Mouse (Mus musculus): Measurements from ENCODE around the gene Pa2g4. TPM values are rescaled to one million over a fixed set of nuclear protein-coding genes. Genes with fewer than 3 reads are reported as not detected.
"Not testable (repeated sequence)": the region's sequence is repeated elsewhere in the genome, so short reads cannot be mapped to it uniquely, and the experiment has no call there.

Pa2g4 gene
- total RNA-seq, 2 experiments from 2014 or later = 84.8 to 91.4 TPM

DNA sequence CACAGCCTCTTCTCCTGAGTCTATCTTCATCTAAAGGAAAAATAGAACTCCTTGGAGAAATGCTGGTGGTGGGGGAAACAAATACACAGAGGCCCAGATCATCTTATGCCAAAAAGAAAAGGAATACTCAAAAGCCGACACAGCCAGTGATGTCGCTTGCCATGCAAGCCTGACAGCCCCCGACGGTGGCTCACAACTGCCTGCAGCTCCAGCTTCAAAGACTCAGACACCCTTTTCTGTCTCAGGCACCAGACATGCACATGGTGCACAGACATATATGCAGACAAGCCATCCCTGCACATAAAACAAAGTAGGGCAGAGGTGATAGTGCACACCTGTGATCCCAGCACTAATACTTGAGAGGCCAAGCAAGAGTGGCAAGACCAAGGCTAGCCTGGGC is 13.9 kb upstream of the Pa2g4 start:
- DNase-seq (ENCODE audit: low spot score in 2 of 2) = no peak

DNA sequence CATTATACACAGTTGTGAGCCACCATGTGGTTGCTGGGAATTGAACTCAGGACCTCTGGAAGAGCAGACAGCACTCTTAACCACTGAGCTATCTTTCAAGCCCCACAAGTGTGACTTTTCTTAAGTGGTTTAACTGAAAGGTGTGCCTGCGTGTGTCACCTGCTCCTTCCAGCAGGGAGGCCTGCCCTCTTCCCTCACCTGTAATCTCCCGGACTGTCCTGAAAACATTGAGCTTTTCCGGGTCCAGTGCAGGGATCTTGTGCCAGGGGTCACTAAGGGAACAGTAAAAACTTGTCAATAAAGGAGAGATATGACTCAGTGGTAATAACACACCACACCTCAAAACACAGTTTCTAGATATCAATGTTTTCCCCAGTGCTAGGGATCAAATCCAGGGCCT is 13.5 kb upstream of the Pa2g4 start:
- DNase-seq (ENCODE audit: low spot score in 2 of 2) = no peak

DNA sequence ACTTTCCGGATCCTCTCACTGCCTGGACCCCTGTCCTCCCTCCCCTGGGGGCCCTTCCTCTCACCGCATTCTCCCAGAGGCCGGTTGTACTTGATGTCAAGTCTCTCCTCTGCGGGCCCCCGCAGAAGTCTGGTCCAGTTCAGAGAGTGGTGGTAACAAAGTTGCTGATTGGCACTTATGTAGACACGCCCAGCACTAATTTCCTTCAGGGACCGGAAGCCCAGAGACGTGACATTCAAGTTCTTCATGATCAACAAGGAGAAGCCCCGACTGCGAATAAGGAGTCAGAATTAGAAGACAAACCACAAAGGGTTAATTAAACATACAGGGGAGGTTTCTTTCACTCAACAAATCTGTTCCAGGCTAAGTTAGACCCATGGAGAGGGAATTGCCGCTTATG is 12.5 kb upstream of the Pa2g4 start:
- DNase-seq (ENCODE audit: low spot score in 2 of 2) = no peak

DNA sequence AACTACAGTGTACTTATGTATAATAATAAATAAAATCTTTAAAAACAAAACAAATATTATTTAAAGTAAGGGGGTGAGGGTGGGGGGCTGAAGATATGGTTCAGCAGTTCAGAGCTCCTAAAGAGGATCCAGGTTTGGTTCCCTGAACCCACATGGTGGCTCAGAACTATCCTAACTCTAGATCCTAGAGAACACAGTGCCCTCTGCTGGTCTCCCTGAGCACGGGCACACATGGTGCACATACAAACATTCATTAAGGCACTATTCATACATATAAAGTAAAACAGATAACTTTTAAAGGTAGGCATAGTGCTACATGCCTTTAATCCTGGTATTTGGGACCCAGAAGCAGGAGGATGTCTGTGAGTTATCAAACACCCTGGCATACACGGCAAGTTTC is 9.3 kb upstream of the Pa2g4 start:
- no peak for DNase-seq (ENCODE audit: low spot score in 2 of 2)

DNA sequence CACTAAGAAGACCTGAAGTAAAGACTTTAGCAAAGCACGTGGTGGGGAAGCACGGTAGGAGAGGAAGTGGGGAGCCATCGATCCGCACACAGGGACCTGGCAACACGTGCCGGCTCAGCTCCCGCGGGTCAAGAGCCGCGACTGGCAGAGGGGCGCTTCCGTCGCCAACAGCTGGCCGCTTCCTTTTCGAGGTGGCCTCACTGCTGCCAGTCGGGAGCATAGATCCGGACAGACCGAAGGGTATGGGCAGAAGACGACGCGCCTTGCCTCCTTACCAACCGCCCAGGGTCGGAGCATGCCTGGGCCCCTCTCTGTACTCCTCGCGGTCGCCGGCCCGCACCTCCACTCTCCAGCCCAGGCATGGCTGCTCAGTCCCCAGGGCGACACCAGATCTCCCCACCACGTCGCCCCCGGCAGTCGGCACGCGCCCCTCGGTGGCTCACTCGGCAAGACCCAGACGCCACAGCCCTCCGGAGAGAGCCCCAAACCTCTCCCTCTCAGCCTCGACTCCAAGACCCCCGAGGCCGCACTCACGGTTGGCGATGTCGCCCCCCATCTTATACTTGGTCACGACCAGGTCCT is 490 bp downstream of the Pa2g4 start:
- peak in 1 of 2 experiments; percentile 53 for DNase-seq (ENCODE audit: low spot score in 2 of 2)

DNA sequence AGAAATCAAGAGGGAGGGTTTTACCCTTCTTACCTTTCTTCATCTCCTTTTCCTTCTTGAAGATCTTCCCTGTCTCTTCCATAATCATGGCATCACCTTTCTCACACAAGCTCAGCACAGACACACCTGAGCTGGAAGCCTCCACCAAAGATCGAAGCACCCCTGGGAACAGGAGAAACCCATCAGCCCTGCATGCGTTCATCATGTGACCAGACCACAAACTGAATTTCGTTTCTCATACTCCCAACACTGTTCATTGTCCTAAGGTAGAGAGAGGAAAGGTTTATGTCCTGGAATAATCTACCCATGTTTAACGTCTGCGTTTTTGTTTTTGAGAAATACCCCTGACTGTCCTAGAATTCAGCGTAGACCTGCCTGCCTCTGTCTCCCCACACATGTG is 2.2 kb downstream of the Pa2g4 start:
- no peak for DNase-seq (ENCODE audit: low spot score in 2 of 2)

DNA sequence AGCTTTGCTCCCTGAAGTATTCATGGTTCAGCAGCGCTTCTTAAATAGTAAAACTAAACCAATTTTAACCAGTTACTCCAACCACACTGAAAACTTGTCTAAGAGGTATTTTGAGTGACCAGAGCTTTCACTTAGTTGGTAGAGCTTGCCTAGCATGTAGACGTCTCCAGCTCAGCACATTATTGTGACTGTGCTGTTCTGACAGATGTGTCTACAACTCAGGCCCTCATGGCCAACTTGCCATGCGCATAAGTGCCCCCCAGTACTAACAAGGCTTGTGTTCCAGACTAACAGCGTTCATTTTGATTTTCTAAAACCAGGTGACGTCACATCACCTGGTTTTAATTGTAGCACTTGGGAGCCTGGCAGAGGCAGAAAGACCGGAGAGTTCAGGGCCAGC is 8.8 kb downstream of the Pa2g4 start:
- DNase-seq (ENCODE audit: low spot score in 2 of 2) = no peak

DNA sequence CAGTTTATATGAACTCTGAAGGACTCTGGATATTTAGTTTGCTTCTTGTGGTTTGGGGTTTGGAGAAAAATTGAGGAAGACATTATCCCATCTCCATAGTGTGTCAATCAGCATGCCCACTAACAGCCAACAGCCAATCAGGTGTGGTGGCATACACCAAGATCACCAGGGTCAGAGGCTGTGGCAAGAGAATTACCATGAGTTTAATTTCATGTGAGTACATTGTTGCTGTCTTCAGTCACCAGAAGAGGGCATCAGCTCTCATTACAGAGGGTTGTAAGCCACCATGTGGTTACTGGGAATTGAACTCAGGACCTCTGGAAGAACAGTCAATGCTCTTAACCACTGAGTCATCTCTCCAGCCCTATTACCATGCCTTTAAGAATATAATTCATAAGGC is 9.5 kb downstream of the Pa2g4 start:
- no peak for DNase-seq (ENCODE audit: low spot score in 2 of 2)

DNA sequence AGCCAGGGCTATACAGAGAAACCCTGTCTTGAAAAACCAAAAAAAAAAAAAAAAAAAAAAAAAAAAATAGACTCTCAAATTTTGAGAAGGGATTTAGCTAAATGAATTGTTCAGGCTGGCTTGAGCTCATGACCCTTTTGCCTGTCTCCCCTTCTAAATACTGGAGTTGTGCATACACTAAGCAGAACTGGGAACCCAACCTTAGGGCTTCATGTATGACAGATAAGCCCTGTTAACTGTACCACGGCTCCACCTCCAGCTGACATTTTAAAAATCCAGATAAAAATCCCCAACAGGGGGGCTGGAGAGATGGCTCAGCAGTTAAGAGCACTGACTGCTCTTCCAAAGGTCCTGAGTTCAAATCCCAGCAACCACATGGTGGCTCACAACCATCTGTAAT is 10.2 kb downstream of the Pa2g4 start:
- DNase-seq (ENCODE audit: low spot score in 2 of 2) = not testable (repeated sequence)

DNA sequence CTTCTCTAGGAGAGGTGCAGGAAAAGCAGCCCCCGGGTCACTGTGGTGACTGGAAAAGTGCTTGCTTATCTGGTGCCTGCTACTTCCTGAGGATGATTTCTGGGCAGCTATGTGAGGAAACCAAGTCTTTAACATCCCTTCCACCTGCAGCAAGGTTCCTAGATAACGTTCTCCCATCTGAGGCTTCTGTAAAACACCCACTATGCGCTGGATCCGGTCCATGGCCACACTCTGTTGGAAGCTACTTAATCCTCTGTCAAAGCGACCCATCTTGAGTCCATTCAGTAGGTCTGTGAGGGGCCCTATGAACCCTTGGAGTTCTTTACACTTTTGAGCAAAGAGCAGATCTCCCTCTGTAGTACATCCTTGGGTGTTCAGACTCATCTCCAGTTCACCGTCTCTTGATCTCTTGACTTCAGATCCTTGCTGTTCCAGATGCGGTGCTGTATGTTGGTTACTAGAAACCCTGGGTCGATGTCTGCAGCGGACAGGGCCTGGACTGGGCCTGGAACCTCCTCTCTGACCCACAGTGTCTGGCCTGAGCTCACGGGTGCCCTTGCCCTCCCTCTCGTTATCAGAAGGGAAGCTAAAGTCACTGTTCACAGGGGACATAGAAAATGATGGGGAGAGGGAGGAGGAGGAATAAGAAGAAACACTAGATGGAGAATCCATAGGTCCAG is 15.5 kb downstream of the Pa2g4 start:
- DNase-seq (ENCODE audit: low spot score in 2 of 2) = not testable (repeated sequence)

DNA sequence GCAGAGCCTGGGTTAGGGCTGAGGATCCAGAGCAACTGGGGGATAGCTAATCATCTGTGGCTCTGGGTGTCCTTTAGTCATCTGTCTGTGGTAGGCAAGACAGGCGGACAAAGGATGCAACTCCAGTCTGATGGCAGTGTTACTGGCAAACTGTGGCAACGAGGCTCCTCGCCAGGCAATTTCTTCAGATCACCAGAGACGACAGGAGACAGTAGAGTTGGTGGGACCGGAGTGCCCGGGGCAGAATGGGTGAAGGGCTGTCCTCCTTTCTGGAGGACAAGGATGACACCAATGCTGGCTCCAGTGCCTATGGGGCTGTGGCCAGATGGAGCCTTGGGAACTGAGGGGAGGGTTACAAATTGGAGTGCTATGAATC is 16.1 kb downstream of the Pa2g4 start:
- DNase-seq (ENCODE audit: low spot score in 2 of 2) = not testable (repeated sequence)

DNA sequence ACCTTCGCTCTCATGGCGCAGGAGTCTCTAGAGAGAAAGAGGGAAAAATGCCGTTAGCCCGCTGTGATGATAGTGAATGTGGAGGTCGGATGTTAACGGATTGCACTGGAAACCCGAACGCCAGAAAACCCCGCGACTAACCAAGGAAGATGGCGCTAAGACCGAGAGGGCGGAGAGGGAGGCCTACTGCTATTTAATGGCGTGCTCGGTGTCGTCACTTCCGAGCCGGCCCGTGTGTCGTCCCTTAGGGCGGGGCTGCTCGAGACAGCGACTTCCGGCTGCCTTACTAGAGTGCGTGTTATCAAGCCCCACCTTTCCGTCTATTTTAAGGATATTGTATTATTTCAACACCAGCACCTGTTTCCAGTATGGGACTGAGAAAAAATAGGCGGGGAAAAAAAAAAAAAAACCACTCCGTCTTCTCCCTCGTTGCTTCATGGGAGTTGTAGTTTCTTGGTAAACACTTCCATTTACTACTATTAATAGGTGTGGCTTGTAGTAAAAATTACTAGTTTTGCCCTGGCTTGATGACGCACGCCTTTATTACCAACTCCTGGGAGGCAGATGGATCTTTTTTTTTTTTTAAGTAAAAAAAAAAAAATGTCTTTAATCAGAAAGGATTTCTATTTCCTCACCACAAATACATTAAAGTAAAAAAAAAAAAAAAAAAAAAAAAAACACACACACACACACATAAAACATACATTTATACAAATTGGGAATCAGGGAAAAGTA is 16.7 kb downstream of the Pa2g4 start, which contains the start of gene Rpl41:
TSS of gene Rpl41 (minus strand) at position 359 of the 735 bp plus-strand sequence.
- DNase-seq (ENCODE audit: low spot score in 2 of 2) = peak; percentile 80 to 91

DNA sequence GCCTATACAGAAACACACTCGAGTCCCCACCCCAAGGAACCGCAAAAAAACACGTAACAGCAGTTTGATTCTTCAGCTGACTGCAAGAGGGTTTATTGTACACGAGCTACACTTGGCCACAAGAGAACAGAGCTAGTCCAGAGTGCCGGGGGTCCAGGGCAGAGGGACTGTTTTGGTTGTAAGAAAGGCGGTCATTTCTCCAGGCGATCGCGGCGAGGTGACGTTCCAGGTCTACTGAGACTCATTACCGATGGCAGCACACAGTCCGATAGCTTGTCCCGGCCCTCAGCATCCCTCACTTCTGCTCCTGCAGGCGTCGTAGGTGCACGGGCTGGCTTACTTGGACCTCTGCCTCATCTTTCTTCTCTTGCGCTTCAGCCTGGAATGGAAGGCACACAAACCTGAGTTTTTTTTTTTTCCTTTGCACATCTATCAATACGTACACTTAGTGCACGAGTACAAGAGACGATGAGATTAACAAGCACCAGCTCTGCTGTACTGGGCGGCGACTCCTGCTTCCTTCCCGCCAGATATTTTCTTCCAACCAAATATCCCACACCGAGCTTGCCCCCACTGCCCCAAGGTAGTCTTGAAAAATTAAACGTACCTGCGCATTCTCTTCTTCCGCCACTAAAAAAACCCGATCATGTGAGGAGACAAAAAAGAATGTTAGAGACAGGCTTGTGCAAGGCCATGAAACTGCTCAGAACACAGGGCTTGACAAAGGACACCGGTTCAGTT is 17.6 kb downstream of the Pa2g4 start:
- DNase-seq (ENCODE audit: low spot score in 2 of 2) = not testable (repeated sequence)

DNA sequence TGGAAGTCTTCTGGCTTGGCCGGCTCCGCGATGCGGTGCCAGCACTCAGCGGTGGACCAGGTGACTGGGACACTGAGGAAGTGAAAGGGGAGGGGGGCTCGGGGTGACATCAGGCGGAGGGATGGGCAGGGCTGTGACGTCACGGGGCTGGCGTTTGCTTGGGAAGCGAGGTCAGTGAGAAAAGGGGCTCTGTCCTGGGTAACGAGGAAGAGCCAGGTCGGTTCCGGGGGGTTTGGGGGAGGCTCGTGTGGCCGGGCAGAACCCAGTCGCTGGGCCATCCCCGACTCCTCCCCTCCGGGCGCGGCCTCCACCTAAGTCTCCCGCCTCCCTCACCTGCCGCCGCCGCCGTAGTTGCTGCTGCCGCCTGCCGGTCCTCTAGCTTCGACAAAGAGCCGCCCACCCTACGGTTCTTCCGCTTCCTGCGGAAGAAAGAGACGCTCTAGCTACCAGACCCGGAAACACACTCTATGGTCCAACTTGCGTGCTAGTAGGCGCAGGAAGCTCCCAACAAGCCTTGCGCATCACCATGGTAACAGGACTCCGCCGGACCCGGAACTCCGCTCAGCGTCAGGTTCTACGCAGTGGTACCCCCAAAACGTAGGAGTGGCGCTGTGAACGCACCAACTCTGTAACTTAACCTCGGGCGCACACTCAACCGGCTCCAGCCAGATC is 18.3 kb downstream of the Pa2g4 start, which contains the start of gene Zc3h10:
TSS of gene Zc3h10 (minus strand) at position 414 of the 672 bp plus-strand sequence.
- DNase-seq (ENCODE audit: low spot score in 2 of 2) = peak; percentile 77 to 90

DNA sequence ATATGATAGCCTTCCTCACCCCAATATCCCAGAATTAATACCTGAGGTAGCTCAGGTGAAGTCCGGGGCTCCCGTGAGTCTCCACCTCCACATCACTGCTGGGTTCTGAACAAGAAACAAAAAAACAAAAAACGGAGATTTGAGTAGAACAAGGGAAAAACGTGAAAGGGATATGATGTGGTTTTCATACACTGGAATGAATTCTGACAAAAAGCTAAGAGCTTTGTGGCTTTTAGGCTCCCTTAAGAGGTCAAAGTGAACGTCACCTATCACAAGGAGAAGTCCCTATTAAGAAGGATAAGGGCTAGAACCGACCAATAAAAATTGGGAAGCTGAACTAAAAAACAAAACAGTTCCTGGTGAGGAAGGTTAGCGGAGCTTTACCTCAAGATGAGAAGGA is 19.0 kb downstream of the Pa2g4 start:
- no peak for DNase-seq (ENCODE audit: low spot score in 2 of 2)

DNA sequence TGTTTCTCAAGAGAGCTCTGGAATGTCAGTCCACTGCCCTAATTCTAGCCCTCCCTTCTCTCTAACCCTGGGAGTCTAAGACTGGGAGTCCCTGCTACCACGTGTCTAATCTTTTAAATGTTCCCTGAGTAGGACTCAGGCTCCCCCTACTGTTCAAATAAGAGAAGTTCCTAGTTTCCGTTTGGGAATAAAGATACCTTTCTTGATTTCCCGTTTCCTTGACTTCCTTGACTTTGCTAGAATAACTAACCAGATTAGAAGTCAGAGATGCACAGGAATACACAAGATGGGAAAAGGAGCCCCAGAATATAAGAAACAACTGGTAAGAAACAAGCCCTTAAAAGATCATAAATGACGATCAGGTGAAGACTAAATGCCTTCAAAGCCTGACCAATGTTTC is 19.4 kb downstream of the Pa2g4 start:
- no peak for DNase-seq (ENCODE audit: low spot score in 2 of 2)

DNA sequence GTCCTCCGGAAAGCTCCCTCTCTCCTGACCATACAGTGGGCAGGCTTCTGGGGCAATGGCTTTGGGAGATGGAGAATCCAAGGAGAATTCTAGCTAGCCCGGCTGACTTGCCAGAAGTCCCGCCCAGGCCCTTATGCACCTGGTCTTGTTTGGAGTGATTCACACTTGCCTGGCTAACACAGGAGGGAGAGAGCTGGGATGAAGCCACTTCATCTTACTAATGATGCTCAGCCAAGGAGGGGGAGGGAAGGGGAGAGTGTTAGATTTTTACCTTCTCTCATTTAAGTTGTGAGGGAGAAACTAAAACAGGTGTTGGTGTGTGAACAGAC is 20.3 kb downstream of the Pa2g4 start:
- no peak for DNase-seq (ENCODE audit: low spot score in 2 of 2)

DNA sequence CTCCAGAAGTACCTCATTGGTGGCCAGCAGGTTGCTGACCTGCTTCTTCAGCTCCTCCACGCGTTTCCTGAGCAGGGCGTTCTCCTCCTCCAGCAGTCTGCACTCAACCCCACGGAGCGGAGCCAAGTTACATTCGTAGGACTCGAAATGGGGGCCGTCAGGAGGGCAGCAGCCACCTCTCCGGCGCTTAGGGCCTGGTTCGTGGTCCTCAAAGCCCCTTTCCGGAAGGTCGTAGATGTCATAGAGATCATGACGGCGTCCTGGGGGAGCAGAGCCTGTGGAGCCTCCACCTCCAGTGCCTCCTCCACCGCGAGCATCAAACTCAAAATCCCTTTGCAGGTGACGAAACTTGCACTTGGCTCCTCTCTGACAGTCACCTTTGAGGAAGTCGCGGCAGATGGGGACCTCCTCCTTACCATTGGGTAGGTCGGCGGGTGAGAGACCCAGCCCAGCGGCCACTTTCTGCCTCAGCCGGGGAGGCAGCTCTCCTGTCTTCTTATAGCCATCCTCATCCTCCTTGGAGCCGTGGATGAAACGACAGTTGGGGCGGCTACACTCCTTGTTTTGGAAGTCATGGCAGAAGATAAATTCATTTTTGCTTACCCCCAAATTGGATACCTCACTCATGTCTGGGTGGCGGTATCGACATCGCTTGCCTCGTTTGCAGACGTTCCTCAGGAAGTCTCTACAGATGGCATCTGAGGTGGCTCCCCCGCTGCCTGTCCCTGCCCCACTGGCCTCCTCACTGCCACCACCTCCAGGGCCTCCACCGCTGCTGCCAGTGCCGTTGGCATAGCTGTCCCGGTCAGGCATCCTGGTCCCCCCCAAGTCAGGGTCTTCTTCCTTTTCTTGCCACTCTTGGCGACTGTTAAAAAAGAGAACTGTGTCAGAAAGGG is 20.9 kb downstream of the Pa2g4 start:
- DNase-seq (ENCODE audit: low spot score in 2 of 2) = no peak

DNA sequence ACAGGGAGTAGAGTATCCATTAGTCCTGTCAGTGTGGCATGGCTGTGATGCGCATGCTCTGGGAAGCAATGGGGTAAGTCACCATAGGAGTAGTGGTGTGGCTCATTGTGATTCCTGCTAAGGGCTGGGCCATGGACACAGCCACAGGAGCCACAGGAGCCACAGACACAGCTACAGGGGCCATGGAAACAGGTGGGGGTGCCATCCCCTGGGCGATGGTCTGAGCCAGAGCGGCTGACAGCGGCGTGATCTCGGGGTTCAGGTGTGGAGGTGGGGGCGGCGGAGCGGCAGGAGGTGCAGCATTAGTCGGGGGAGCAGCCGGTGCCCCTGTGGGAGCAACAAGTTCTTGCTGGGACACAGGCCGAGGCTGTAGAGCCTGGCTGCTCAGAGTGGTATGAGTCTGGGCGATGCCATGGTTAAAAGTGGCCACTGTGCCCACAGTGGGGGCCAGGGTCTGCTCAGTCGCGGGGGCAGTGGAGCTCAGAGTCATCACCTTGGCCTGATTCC is 21.6 kb downstream of the Pa2g4 start:
- DNase-seq (ENCODE audit: low spot score in 2 of 2) = no peak

DNA sequence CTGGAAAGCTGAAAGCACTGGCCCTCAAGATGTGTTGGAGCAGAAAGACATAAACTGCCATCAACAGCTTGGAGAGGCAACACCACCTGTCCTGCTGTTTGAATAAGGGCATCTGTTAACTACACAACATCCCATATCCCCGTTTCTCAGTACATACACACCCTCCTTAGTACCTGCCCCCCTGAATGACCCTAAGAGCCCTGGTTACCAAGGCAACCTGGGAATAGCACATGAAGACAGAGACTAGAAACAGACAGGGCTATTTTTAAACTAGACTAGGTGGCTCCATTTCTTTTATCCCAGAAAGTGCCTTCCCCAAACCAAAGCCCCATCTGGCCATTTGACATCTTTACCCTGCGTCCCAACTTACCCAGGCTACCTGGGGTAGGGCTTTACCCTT is 22.7 kb downstream of the Pa2g4 start:
- DNase-seq (ENCODE audit: low spot score in 2 of 2) = no peak
